Mouse (Mus musculus) CH12.LX (cell line): ENCODE results near the gene Acadvl. TPM values are rescaled to one million over a fixed set of nuclear protein-coding genes. Genes with fewer than 3 reads are reported as not detected.

ENCODE experiments used
- DNase-seq: peaks from one replicate; pipeline ENCODE4 v3.0.0-alpha.2; 2013; ENCODE audit errors: extremely low read depth
- H3K27ac ChIP-seq: 2 replicates; pipeline ENCODE4 v1.5.1; 2012; ENCODE audit warnings: low read depth, mild to moderate bottlenecking, control low read depth, moderate library complexity; ENCODE audit not compliant: insufficient read depth
- H3K27me3 ChIP-seq: replicated peaks from 2 replicates; pipeline ENCODE3; 2012; ENCODE audit warnings: inconsistent platforms
- H3K36me3 ChIP-seq, 2 experiments: replicated peaks in 1 of 2; 2 replicates each; pipeline versions ENCODE3 to v1.6.1; 2012; ENCODE audit warnings: inconsistent platforms in 1 of 2, low read length in 1 of 2, mild to moderate bottlenecking in 1 of 2, mixed read lengths in 1 of 2, moderate library complexity in 1 of 2; ENCODE audit not compliant: control insufficient read depth in 1 of 2, insufficient read depth in 1 of 2
- H3K4me1 ChIP-seq, 2 experiments: 2 replicates each; pipeline ENCODE4 v1.6.1; 2012; ENCODE audit warnings: inconsistent platforms in 1 of 2, moderate library complexity in 1 of 2; ENCODE audit not compliant: insufficient read depth in 2 of 2, control insufficient read depth in 1 of 2
- H3K4me2 ChIP-seq: 2 replicates; pipeline ENCODE4 v1.6.1; 2012; ENCODE audit warnings: low read depth, mild to moderate bottlenecking, control low read depth; ENCODE audit not compliant: poor library complexity, insufficient read depth, severe bottlenecking
- H3K4me3 ChIP-seq, 3 experiments: fragments of 150-350 bp in 1 of 3; sonication (generic) in 1 of 3; replicated peaks in 1 of 3; 2 replicates each; pipeline versions ENCODE3 to v1.5.1; 2011 to 2012; ENCODE audit warnings: low read depth in 2 of 3, low read length in 2 of 3, mild to moderate bottlenecking in 2 of 3, moderate library complexity in 2 of 3, control low read depth in 1 of 3, improper control_type of control experiment in 1 of 3, inconsistent platforms in 1 of 3, mixed read lengths in 1 of 3; ENCODE audit not compliant: poor library complexity in 1 of 3
- H3K79me2 ChIP-seq: replicated peaks from 2 replicates; pipeline ENCODE4 v1.6.1; 2012; ENCODE audit warnings: mild to moderate bottlenecking, moderate library complexity; ENCODE audit not compliant: control insufficient read depth, poor library complexity, insufficient read depth, severe bottlenecking; ENCODE audit errors: extremely low read depth
- H3K9ac ChIP-seq: 2 replicates; pipeline ENCODE4 v1.6.1; 2012; ENCODE audit warnings: low read depth, mild to moderate bottlenecking, control low read depth, moderate library complexity; ENCODE audit not compliant: insufficient read depth
- H3K9me3 ChIP-seq: replicated peaks from 2 replicates; pipeline ENCODE3; 2012; ENCODE audit warnings: low read length, inconsistent platforms, mixed read lengths
- BHLHE40 ChIP-seq: IDR thresholded peaks from 2 replicates; pipeline ENCODE4 v1.6.1; 2011; ENCODE audit warnings: mild to moderate bottlenecking, low read depth, low read length, improper control_type of control experiment
- CHD1 ChIP-seq: IDR thresholded peaks from 2 replicates; pipeline ENCODE4 v1.6.1; 2012; ENCODE audit warnings: low read depth, low read length, improper control_type of control experiment, inconsistent platforms
- CHD2 ChIP-seq: IDR thresholded peaks from 2 replicates; pipeline ENCODE4 v1.6.1; 2011; ENCODE audit warnings: low read length, improper control_type of control experiment
- E2F4 ChIP-seq: IDR thresholded peaks from 2 replicates; pipeline ENCODE4 v1.6.1; 2011; ENCODE audit warnings: low read depth, low read length, improper control_type of control experiment; ENCODE audit not compliant: insufficient replicate concordance
- ELF1 ChIP-seq: IDR thresholded peaks from 2 replicates; pipeline ENCODE4 v1.6.1; 2014; ENCODE audit warnings: low read depth, mild to moderate bottlenecking, inconsistent platforms, low read length, improper control_type of control experiment
- EP300 ChIP-seq: IDR thresholded peaks from 2 replicates; pipeline ENCODE4 v1.6.1; 2011; ENCODE audit warnings: low read length, improper control_type of control experiment
- ETS1 ChIP-seq: conservative IDR thresholded peaks from 2 replicates; pipeline ENCODE4 v1.6.1; 2012; ENCODE audit warnings: low read depth, mild to moderate bottlenecking, inconsistent platforms, low read length, improper control_type of control experiment, moderate library complexity
- GABPA ChIP-seq: IDR thresholded peaks from 2 replicates; pipeline ENCODE4 v1.6.1; 2012; ENCODE audit warnings: low read depth, low read length, improper control_type of control experiment, inconsistent platforms; ENCODE audit not compliant: insufficient replicate concordance
- IRF4 ChIP-seq: IDR thresholded peaks from 2 replicates; pipeline ENCODE4 v1.6.1; 2014; ENCODE audit warnings: low read depth, mild to moderate bottlenecking, inconsistent platforms, low read length, improper control_type of control experiment
- JUN ChIP-seq: IDR thresholded peaks from 2 replicates; pipeline ENCODE4 v1.6.1; 2011; ENCODE audit warnings: low read depth, mild to moderate bottlenecking, low read length, improper control_type of control experiment, moderate library complexity; ENCODE audit not compliant: insufficient read depth
- KAT2A ChIP-seq: IDR thresholded peaks from 2 replicates; pipeline ENCODE4 v1.6.1; 2012; ENCODE audit warnings: low read length, improper control_type of control experiment, inconsistent platforms; ENCODE audit not compliant: insufficient replicate concordance
- MEF2A ChIP-seq: IDR thresholded peaks from 2 replicates; pipeline ENCODE4 v1.6.1; 2014; ENCODE audit warnings: low read depth, mild to moderate bottlenecking, inconsistent platforms, low read length, improper control_type of control experiment, borderline replicate concordance
- MXI1 ChIP-seq: IDR thresholded peaks from 2 replicates; pipeline ENCODE4 v1.6.1; 2011; ENCODE audit warnings: mild to moderate bottlenecking, low read depth, low read length, improper control_type of control experiment
- NELFE ChIP-seq: IDR thresholded peaks from 2 replicates; pipeline ENCODE4 v1.6.1; 2011; ENCODE audit warnings: low read depth, low read length, improper control_type of control experiment
- NRF1 ChIP-seq: IDR thresholded peaks from 2 replicates; pipeline ENCODE4 v1.6.1; 2014; ENCODE audit warnings: low read depth, mild to moderate bottlenecking, inconsistent platforms, low read length, improper control_type of control experiment, moderate library complexity
- PAX5 ChIP-seq: IDR thresholded peaks from 2 replicates; pipeline ENCODE4 v1.6.1; 2012; ENCODE audit warnings: low read length, inconsistent platforms, mixed read lengths
- POLR2A ChIP-seq: IDR thresholded peaks from 2 replicates; pipeline ENCODE4 v1.6.1; 2011; ENCODE audit warnings: low read depth, mild to moderate bottlenecking, improper control_type of control experiment, low read length
- RAD21 ChIP-seq: IDR thresholded peaks from 2 replicates; pipeline ENCODE4 v1.6.1; 2011; ENCODE audit warnings: low read depth, mild to moderate bottlenecking, low read length, improper control_type of control experiment, moderate library complexity
- SIN3A ChIP-seq: IDR thresholded peaks from 2 replicates; pipeline ENCODE4 v1.6.1; 2012; ENCODE audit warnings: low read length, improper control_type of control experiment, inconsistent platforms
- SMC3 ChIP-seq: IDR thresholded peaks from 2 replicates; pipeline ENCODE4 v1.6.1; 2011; ENCODE audit warnings: low read depth, low read length, improper control_type of control experiment
- dilution Hi-C: fragments of 300-500 bp; cut with MboI; formaldehyde crosslinking; loops from 2 replicates; pipeline ENCODE4 v1.14.3; 2020; ENCODE audit warnings: low sequenced_read_pairs; ENCODE audit not compliant: extremely low pct_unique_long_range_greater_than_20kb, extremely low pct_ligation_motif_present
- in situ Hi-C: fragments of 300-500 bp; cut with MboI; formaldehyde crosslinking; loops from 3 replicates; pipeline ENCODE4 v1.14.3; 2019; ENCODE audit warnings: low sequenced_read_pairs, low pct_ligation_motif_present, low pct_unique_long_range_greater_than_20kb, mixed read lengths
- polyA plus RNA-seq: library from polyadenylated mRNA; unstranded; fragments of >175 nt; gene quantifications from 2 replicates; pipeline ENCODE4 v1.2.1, GENCODE M21; 2012; ENCODE audit warnings: low read depth; ENCODE audit not compliant: insufficient read length
- total RNA-seq, 2 experiments: library from RNA; depleted of rRNA; stranded (reverse); fragments of 300-350 nt in 1 of 2; fragments of >200 nt in 1 of 2; gene quantifications; 2 replicates each; pipeline ENCODE4 v1.2.3; 2012 to 2014

Gene Acadvl
- total and polyA plus RNA-seq, 3 experiments = 76.9 to 148 (median 81.8) TPM

GRCm38 (mm10) chr11:69965271-69966005, 49.8 kb downstream of the Acadvl start:
- TF ChIP-seq CHD2 (no peak), JUN (no peak), IRF4 (no peak), MEF2A (no peak), ELF1 (no peak), SMC3 (no peak), KAT2A (no peak), BHLHE40 (no peak), CHD1 (no peak), MXI1 (no peak), POLR2A (no peak), GABPA (no peak), RAD21 (no peak), EP300 (no peak), PAX5 (no peak)
- H3K4me3 ChIP-seq = no peak overlapping the region
- DNase-seq = no peak
- peaks cover 24% of the 10 kb centered on the region for H3K9me3 ChIP-seq
- H3K36me3 ChIP-seq = peaks cover 11 to 29% of the 10 kb centered on the region in 2 experiments
- in situ Hi-C loops (no loop called here), dilution Hi-C loops (no loop called here)
- H3K4me1 ChIP-seq = peaks cover 15 to 28% of the 10 kb centered on the region in 2 experiments
- H3K27me3 ChIP-seq = no peaks in the 10 kb centered on the region
- no peak overlapping the region for H3K9ac ChIP-seq
- H3K27ac ChIP-seq = no peak overlapping the region
- H3K79me2 ChIP-seq = no peaks in the 10 kb centered on the region
- no peak overlapping the region for H3K4me2 ChIP-seq

- H3K9ac ChIP-seq = no peak within 1 kb of the TSS
- H3K4me1 ChIP-seq = peaks cover 8 to 22% of the 10 kb centered on the region in 2 experiments
- DNase-seq = no peak
- no peak within 1 kb of the TSS for H3K27ac ChIP-seq
- H3K79me2 ChIP-seq = no peaks in the 10 kb centered on the region
- in situ Hi-C loops = no loop called here
- H3K4me3 ChIP-seq = no peak within 1 kb of the TSS
- H3K27me3 ChIP-seq = no peaks in the 10 kb centered on the region
- H3K4me2 ChIP-seq = no peak within 1 kb of the TSS
- H3K36me3 ChIP-seq = peaks cover 11 to 26% of the 10 kb centered on the region in 2 experiments
- H3K9me3 ChIP-seq = peaks cover 24% of the 10 kb centered on the region
- dilution Hi-C loops = no loop called here
- no peak for TF ChIP-seq IRF4
- TF ChIP-seq NRF1 = no peak
- TF ChIP-seq ETS1 = no peak
- TF ChIP-seq NELFE = no peak
- no peak for TF ChIP-seq SIN3A
- TF ChIP-seq E2F4 = no peak
- TF ChIP-seq PAX5 = no peak
- no peak for TF ChIP-seq GABPA
- TF ChIP-seq, all 38 proteins: peak for 0
Observed at GRCm38 (mm10) chr11:69964650-69965270, 50.5 kb downstream of the Acadvl start, which contains the start of gene Cldn7. Gene Cldn7 (plus strand): TSS chr11:69964779.
